Mouse (Mus musculus) hindbrain, embryonic 16.5 days (tissue): ENCODE results near the gene Vav2. TPM values are rescaled to one million over a fixed set of nuclear protein-coding genes. Genes with fewer than 3 reads are reported as not detected.

ENCODE experiments used
- ATAC-seq: fragments of 200-750 bp; cut with Nextera tagmentation; 2 replicates; pipeline ENCODE4 v1.8.0; 2017; ENCODE audit warnings: moderate TSS enrichment, moderate library complexity
- H3K27ac ChIP-seq: fragments of 300-500 bp; sonication (generic); 2 replicates; pipeline ENCODE4 v1.5.1; 2014; ENCODE audit warnings: low read depth, mild to moderate bottlenecking, control low read depth, low read length, moderate library complexity
- H3K27me3 ChIP-seq: fragments of 300-500 bp; sonication (generic); replicated peaks from 2 replicates; pipeline ENCODE4 v1.6.1; 2014; ENCODE audit warnings: low read length; ENCODE audit not compliant: control insufficient read depth, insufficient read depth
- H3K36me3 ChIP-seq: fragments of 300-500 bp; sonication (generic); 2 replicates; pipeline ENCODE4 v1.6.1; 2014; ENCODE audit warnings: mild to moderate bottlenecking, low read length, moderate library complexity, mixed read lengths; ENCODE audit not compliant: control insufficient read depth, insufficient read depth
- H3K4me1 ChIP-seq: fragments of 300-500 bp; sonication (generic); 2 replicates; pipeline ENCODE4 v1.6.1; 2014; ENCODE audit warnings: low read depth, low read length; ENCODE audit not compliant: control insufficient read depth, insufficient read depth
- H3K4me2 ChIP-seq: fragments of 300-500 bp; sonication (generic); 2 replicates; pipeline ENCODE4 v1.6.1; 2014; ENCODE audit warnings: mild to moderate bottlenecking, low read length, control low read depth, moderate library complexity
- H3K4me3 ChIP-seq: fragments of 300-500 bp; sonication (generic); 2 replicates; pipeline ENCODE4 v1.5.1; 2014; ENCODE audit warnings: mild to moderate bottlenecking, low read length, control low read depth, moderate library complexity
- H3K9ac ChIP-seq: fragments of 300-500 bp; sonication (generic); 2 replicates; pipeline ENCODE4 v1.6.1; 2014; ENCODE audit warnings: low read depth, mild to moderate bottlenecking, control low read depth, low read length, moderate library complexity
- H3K9me3 ChIP-seq: fragments of 300-500 bp; sonication (generic); 2 replicates; pipeline ENCODE4 v1.6.1; 2014; ENCODE audit warnings: mild to moderate bottlenecking, low read length, moderate library complexity; ENCODE audit not compliant: control insufficient read depth
- WGBS: fragments of 180-500 bp; shearing (Covaris S2); extraction: QIAGEN DNeasy Blood & Tissue Kit; methylation state at CpG from one replicate; pipeline ENCODE4 v1.1.7; 2014; 5-methylcytosine and 5-hydroxymethylcytosine counted together
- polyA plus RNA-seq: library from polyadenylated mRNA; unstranded; fragments of >200 nt; fragmentation: Nextera tagmentation; extraction: Ambion mirVana; gene quantifications from 2 replicates; pipeline ENCODE4 v1.2.1, GENCODE M21; 2015

Vav2 gene
- polyA plus RNA-seq, 1 experiment from 2014 or later, result 10.4 TPM

DNA sequence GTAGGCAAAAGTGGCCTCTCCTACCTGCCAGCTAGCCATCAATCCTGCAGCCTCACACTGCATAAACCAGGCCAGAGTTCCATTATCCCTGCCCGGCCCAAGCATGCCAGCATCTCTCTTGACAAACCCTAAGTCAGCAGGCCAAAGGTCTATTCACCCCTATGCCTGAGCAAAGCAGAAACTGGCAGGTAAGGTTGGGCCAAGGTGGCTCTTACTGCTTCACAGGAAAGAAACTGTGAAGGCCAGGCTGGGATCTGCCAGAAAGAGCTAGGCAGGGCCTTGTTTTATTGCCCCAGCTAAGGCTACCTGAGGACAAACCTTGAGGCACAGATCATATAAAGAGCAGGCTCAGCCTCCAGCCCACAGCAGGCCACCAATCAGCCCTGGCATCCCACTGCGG lies 55.4 kb downstream of the Vav2 start:
- peaks cover 17% of the 10 kb centered on the region for H3K4me1 ChIP-seq
- 73% methylated on average over 2 of the region's 2 CpGs for WGBS
- H3K4me2 ChIP-seq, result no peak overlapping the region
- H3K36me3 ChIP-seq, result no peaks in the 10 kb centered on the region
- no peak overlapping the region for H3K4me3 ChIP-seq
- no peaks in the 10 kb centered on the region for H3K9me3 ChIP-seq
- H3K27ac ChIP-seq, result no peak overlapping the region
- H3K27me3 ChIP-seq, result no peaks in the 10 kb centered on the region
- no peak for ATAC-seq
- no peak overlapping the region for H3K9ac ChIP-seq

DNA sequence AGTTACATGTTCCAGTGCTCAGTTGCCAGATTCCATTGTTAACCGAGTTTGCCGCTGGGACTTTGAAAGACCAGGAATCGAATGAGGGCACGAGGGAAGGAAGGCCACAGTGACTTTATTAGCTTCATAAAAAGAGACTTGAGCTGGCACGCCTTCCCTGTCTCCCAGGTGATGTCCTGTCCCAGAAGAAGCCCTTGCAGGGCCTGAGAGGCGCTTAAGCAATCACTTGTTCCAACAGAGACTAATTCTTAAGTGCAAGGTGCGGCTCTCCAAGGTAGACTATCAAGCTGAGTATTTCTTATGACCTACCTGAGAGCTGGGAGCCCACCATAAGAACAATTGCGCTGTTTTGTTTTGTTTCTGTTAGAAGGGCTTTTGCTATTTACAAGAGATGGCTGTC lies 57.9 kb downstream of the Vav2 start:
- no peaks in the 10 kb centered on the region for H3K27me3 ChIP-seq
- no peaks in the 10 kb centered on the region for H3K9me3 ChIP-seq
- no peak overlapping the region for H3K4me3 ChIP-seq
- no peak overlapping the region for H3K27ac ChIP-seq
- WGBS, result 70% methylated on average over 8 of the region's 8 CpGs
- H3K4me2 ChIP-seq, result no peak overlapping the region
- no peak overlapping the region for H3K9ac ChIP-seq
- no peak for ATAC-seq
- no peaks in the 10 kb centered on the region for H3K36me3 ChIP-seq
- no peaks in the 10 kb centered on the region; the same call in 1 of the 2 replicates for H3K4me1 ChIP-seq

DNA sequence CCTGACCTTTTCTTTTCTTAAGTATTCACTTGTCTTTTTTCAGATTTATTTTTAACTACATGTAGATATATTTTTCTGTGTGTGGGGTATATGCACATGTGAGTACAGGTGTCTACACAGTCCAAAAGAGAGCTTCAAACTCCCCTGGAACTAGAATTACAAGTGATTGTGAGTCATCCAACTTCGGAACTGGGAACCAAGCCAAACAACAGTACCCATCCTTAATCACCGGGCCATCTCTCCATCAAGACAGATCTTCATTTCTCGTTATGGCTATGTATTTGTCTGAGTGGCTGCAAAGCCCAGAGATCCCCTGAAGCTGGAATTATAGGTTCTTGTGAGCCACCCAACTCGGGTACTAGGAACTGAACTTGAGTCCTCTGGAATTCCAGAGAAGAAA lies 61.5 kb downstream of the Vav2 start:
- Histone ChIP-seq H3K4me1 (peaks cover 13% of the 10 kb centered on the region), H3K4me2 (no peak overlapping the region), H3K9me3 (no peaks in the 10 kb centered on the region), H3K27me3 (no peaks in the 10 kb centered on the region), H3K27ac (no peak overlapping the region), H3K36me3 (no peaks in the 10 kb centered on the region), H3K4me3 (no peak overlapping the region), H3K9ac (no peak overlapping the region)
- no peak for ATAC-seq
- WGBS, result 70% methylated on average over 4 of the region's 4 CpGs

- Histone ChIP-seq H3K9ac (no peak overlapping the region), H3K4me3 (no peak overlapping the region), H3K27ac (no peak overlapping the region), H3K4me2 (no peak overlapping the region), H3K9me3 (no peaks in the 10 kb centered on the region), H3K4me1 (peaks cover 26% of the 10 kb centered on the region), H3K36me3 (no peaks in the 10 kb centered on the region), H3K27me3 (no peaks in the 10 kb centered on the region)
- 21% methylated on average over 5 of the region's 5 CpGs for WGBS
- peak; percentile 35; the same call in 1 of the 2 replicates for ATAC-seq
Observed at GRCm38 (mm10) chr2:27361786-27362185, 65.0 kb downstream of the Vav2 start.

- Histone ChIP-seq H3K9me3 (no peaks in the 10 kb centered on the region), H3K27me3 (no peaks in the 10 kb centered on the region), H3K4me3 (no peak overlapping the region), H3K4me2 (no peak overlapping the region), H3K36me3 (no peaks in the 10 kb centered on the region), H3K27ac (no peak overlapping the region), H3K9ac (no peak overlapping the region), H3K4me1 (peaks cover 30% of the 10 kb centered on the region)
- WGBS, result 33% methylated on average over 2 of the region's 2 CpGs
- ATAC-seq, result no peak
Observed at GRCm38 (mm10) chr2:27358461-27358860, 68.4 kb downstream of the Vav2 start.

GRCm38 (mm10) chr2:27355684-27356083 lies 71.1 kb downstream of the Vav2 start:
- Histone ChIP-seq H3K27me3 (no peaks in the 10 kb centered on the region), H3K4me3 (no peak overlapping the region), H3K4me2 (no peak overlapping the region), H3K36me3 (no peaks in the 10 kb centered on the region), H3K9ac (no peak overlapping the region), H3K9me3 (no peaks in the 10 kb centered on the region), H3K4me1 (peaks cover 19% of the 10 kb centered on the region), H3K27ac (no peak overlapping the region)
- no peak for ATAC-seq
- WGBS, result 29% methylated on average over 4 of the region's 4 CpGs

DNA sequence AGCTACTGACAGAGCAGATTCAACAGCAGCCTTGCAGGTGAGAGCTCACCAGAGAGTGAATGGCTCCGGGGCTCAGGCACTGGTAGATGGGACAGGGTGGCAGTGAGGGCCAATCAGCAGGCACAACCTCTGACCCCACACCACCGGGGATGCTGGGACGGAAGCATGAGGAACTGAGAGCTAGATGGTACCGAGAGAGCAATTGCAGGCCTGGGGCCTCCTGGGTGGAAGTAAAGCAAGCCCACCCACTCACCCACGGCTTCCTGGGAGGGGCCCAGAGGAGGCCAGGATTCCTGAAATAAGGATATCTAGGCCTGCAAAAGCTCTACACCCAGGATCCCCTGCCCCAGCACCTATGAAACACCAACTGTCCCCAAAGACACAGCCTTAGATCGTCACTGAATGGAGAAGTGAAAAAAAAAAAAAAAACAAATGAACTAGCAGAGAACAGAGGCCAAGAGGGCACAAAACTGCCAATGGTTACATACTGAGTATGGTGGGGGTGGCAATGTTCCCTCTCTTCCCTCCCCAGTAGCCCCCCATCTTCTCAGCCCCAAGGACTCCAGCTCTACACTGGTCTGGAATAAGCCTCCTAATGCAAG lies 72.1 kb downstream of the Vav2 start:
- H3K36me3 ChIP-seq, result no peaks in the 10 kb centered on the region
- no peak overlapping the region for H3K9ac ChIP-seq
- H3K27ac ChIP-seq, result no peak overlapping the region
- peaks cover 12% of the 10 kb centered on the region for H3K4me1 ChIP-seq
- no peak overlapping the region for H3K4me3 ChIP-seq
- no peak for ATAC-seq
- 68% methylated on average over 6 of the region's 6 CpGs for WGBS
- H3K27me3 ChIP-seq, result no peaks in the 10 kb centered on the region
- H3K9me3 ChIP-seq, result no peaks in the 10 kb centered on the region
- H3K4me2 ChIP-seq, result no peak overlapping the region

DNA sequence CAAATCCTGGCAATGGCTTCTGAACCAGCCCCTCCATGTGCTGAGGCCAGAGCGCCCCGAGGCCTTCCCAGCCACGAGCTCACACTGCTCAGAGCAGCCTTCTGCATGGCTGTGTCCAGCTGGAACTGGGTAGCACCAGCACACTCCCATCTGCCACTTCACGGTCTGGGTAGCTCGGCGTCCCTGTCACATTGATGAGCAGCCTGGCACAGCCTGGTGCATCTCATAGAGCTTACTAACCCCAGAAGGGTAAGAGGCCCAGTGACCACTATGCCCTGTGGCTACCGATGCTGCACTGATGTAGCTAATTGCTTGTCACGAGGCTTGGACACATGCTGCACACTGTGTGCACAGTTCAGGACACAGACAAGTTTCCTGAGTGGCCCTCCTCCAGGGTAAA lies 74.1 kb downstream of the Vav2 start:
- no peak overlapping the region for H3K4me2 ChIP-seq
- H3K27me3 ChIP-seq, result no peaks in the 10 kb centered on the region
- no peak overlapping the region for H3K27ac ChIP-seq
- no peak overlapping the region for H3K9ac ChIP-seq
- no peaks in the 10 kb centered on the region for H3K36me3 ChIP-seq
- WGBS, result 58% methylated on average over 8 of the region's 8 CpGs
- H3K4me3 ChIP-seq, result no peak overlapping the region
- peaks cover 4% of the 10 kb centered on the region; the same call in 1 of the 2 replicates for H3K4me1 ChIP-seq
- H3K9me3 ChIP-seq, result no peaks in the 10 kb centered on the region
- ATAC-seq, result peak; percentile 84

GRCm38 (mm10) chr2:27350371-27350770 lies 76.5 kb downstream of the Vav2 start:
- H3K9me3 ChIP-seq, result no peaks in the 10 kb centered on the region

More at GRCm38 (mm10) chr2:27350371-27350770, 76.5 kb downstream of the Vav2 start:
- H3K9ac ChIP-seq, result no peak overlapping the region
- 98% methylated on average over 5 of the region's 5 CpGs for WGBS
- no peaks in the 10 kb centered on the region for H3K27me3 ChIP-seq
- no peaks in the 10 kb centered on the region for H3K36me3 ChIP-seq
- H3K27ac ChIP-seq, result no peak overlapping the region
- no peaks in the 10 kb centered on the region; the same call in 1 of the 2 replicates for H3K4me1 ChIP-seq
- no peak overlapping the region for H3K4me2 ChIP-seq
- no peak for ATAC-seq
- no peak overlapping the region for H3K4me3 ChIP-seq
